24 mouse cellular contexts compared by ENCODE assay signal in genomic region chr13:56342491-56342890, GRCm38 (mm10).
"Had no signal": no experiment of that assay in that cellular context is flagged by ENCODE, and none has a peak within 500 bp of the region (broad histone marks: within the 10 kb centered on the region; RNA-seq: fewer than 3 reads in every experiment).

No protein-coding gene starts in this region.

- H3K27ac ChIP-seq: kidney, postnatal 0 days; layer of hippocampus, adult 2 months; left cerebral cortex, adult 2 months; limb, embryonic 12.5 days; liver, embryonic 12.5 days; liver, embryonic 15.5 days; lung, embryonic 15.5 days; midbrain, embryonic 10.5 days; midbrain, embryonic 15.5 days; neural tube, embryonic 12.5 days; neural tube, embryonic 15.5 days; stomach, embryonic 15.5 days had no signal

- DNase-seq: kidney, postnatal 25 days; layer of hippocampus, adult 9-11 months; layer of hippocampus, postnatal 36 days; liver; lung, adult 18-20 months; lung, postnatal 10 days; lung, postnatal 36 days; right cerebral cortex, adult 18-20 months; right cerebral cortex, postnatal 14 days; right cerebral cortex, postnatal 4 days; thymus, postnatal 36 days had no signal

- H3K27me3 ChIP-seq: limb, embryonic 12.5 days; liver, embryonic 12.5 days; liver, embryonic 15.5 days; lung, embryonic 15.5 days; midbrain, embryonic 15.5 days; neural tube, embryonic 12.5 days; neural tube, embryonic 15.5 days; stomach, embryonic 15.5 days had no signal

- H3K36me3 ChIP-seq: limb, embryonic 12.5 days; liver, embryonic 12.5 days; liver, embryonic 15.5 days; lung, embryonic 15.5 days; midbrain, embryonic 10.5 days; midbrain, embryonic 15.5 days; neural tube, embryonic 12.5 days; neural tube, embryonic 15.5 days; stomach, embryonic 15.5 days had no signal

- H3K9ac ChIP-seq: limb, embryonic 12.5 days; liver, embryonic 12.5 days; liver, embryonic 15.5 days; lung, embryonic 15.5 days; midbrain, embryonic 15.5 days; neural tube, embryonic 12.5 days; neural tube, embryonic 15.5 days; stomach, embryonic 15.5 days had no signal

- H3K4me2 ChIP-seq: limb, embryonic 12.5 days; liver, embryonic 12.5 days; liver, embryonic 15.5 days; lung, embryonic 15.5 days; midbrain, embryonic 15.5 days; neural tube, embryonic 12.5 days; neural tube, embryonic 15.5 days; stomach, embryonic 15.5 days had no signal

- H3K4me3 ChIP-seq: layer of hippocampus, adult 2 months; left cerebral cortex, adult 2 months; limb, embryonic 12.5 days; liver, embryonic 12.5 days; liver, embryonic 15.5 days; lung, embryonic 15.5 days; megakaryocyte, embryonic 14.5 days; midbrain, embryonic 10.5 days; midbrain, embryonic 15.5 days; neural tube, embryonic 12.5 days; neural tube, embryonic 15.5 days; stomach, embryonic 15.5 days had no signal

- H3K4me1 ChIP-seq: liver, embryonic 12.5 days; liver, embryonic 15.5 days; megakaryocyte, embryonic 14.5 days; midbrain, embryonic 15.5 days; neural tube, embryonic 12.5 days had no signal

- H3K9me3 ChIP-seq: limb, embryonic 12.5 days; liver, embryonic 12.5 days; liver, embryonic 15.5 days; lung, embryonic 15.5 days; megakaryocyte, embryonic 14.5 days; midbrain, embryonic 10.5 days; midbrain, embryonic 15.5 days; neural tube, embryonic 12.5 days; neural tube, embryonic 15.5 days; stomach, embryonic 15.5 days had no signal

- ATAC-seq: liver, embryonic 12.5 days; midbrain, embryonic 15.5 days had no signal
